Mouse (Mus musculus) ovary, adult 2 months (tissue): ENCODE measurements around the gene Gm9195. TPM values are rescaled to one million over a fixed set of nuclear protein-coding genes. Genes with fewer than 3 reads are reported as not detected.

Source experiments
- polyA plus RNA-seq: library from polyadenylated mRNA; depleted of rRNA; stranded (reverse); fragments of >200 nt; gene quantifications from 2 replicates; pipeline ENCODE4 v1.2.3, GENCODE M21; 2012; rRNA removed

Gm9195 gene
- 0.08 and 0.16 TPM in 2 replicates for polyA plus RNA-seq

DNA sequence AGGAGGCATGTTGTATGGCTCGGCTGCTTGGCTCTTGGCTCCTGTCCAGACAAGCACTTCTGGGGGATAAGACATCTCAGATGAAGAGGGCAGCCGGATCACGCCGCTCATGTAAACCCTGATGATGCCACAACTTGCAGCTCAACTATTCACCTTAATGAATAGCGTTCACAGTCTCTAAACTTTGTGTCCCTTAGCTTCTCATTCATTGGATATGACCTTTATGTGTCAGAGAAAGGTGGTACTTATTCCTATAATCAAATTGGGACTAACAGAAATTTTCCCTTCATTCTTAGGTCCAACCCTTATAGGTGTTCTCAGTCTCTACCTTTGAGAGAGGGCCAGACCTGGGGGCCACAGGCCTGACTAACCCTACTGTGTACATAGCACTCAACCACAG, at the start of gene Gm9195:
Gm9195 (minus strand) TSS at position 101 of the 400 bp plus-strand sequence.

Other genes starting within 250 kb of the Gm9195 start
- 25.1 and 32.3 TPM in 2 replicates for gene Fndc3a, start 218.2 kb upstream of the Gm9195 start, polyA plus RNA-seq